Mouse (Mus musculus): Measurements from ENCODE around the gene Eva1a. TPM values are rescaled to one million over a fixed set of nuclear protein-coding genes. Genes with fewer than 3 reads are reported as not detected.

The Eva1a gene
- polyA plus RNA-seq, 1 experiment from 2014 or later: 0.79 TPM

DNA sequence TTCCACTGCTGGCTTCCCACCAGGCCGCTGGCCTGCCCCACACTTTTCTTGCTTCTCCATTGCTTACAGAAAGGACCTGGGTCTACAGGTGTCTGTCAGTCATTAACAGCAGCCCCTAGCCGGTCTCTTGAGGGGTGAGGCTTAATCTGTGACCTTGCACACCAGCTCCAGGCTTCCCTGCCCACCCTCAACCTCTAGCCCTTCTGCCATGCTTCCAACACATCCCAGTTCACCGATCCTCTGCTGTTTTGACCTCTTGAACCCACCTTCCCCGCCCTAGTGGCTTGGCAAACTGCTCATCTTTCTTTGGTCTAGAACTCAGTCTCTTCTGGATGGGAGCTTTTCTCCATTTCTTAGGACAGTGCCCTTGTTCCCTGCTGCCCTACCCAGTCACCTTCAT lies 2.8 kb downstream of the Eva1a start:
- Histone ChIP-seq H3K4me1 (peaks cover 19% of the 10 kb centered on the region), H3K9me3 (replicated peaks) (no peaks in the 10 kb centered on the region), H3K36me3 (no peaks in the 10 kb centered on the region), H3K4me3 (replicated peaks) (no peak overlapping the region), H3K4me2 (no peak overlapping the region; the same call in 1 of the 2 replicates), H3K27me3 (replicated peaks) (peaks cover 48% of the 10 kb centered on the region), H3K9ac (replicated peaks) (no peak overlapping the region), H3K27ac (replicated peaks) (no peak overlapping the region)
- ATAC-seq (ENCODE audit: low FRiP score): no peak
- WGBS: 56% methylated on average over 4 of the region's 4 CpGs

DNA sequence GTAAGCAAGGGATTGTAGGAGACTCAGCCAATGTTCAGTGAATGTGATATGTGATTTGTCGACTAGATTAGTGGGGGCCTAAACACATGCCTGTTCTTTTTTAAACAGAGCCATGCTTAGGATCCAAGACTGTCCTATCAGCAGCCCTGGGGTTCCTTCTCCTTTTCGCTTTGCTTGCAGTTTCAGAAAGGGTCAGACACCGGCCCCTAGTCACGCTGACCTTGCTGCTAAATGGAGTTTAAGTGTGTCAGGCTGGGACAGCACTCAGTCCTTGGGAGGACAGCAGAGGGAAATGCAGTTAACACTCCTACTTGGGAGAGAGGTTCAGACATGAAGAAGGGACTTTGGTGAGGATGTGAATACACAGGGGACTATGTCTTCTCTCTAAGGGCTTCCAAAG lies 3.7 kb downstream of the Eva1a start:
- ATAC-seq (ENCODE audit: low FRiP score): no peak
- H3K4me3 ChIP-seq (replicated peaks): no peak overlapping the region
- WGBS: 79% methylated on average over 4 of the region's 4 CpGs
- no peak overlapping the region for H3K27ac ChIP-seq (replicated peaks)
- no peak overlapping the region for H3K9ac ChIP-seq (replicated peaks)
- H3K27me3 ChIP-seq (replicated peaks): peaks cover 47% of the 10 kb centered on the region
- no peak overlapping the region for H3K4me2 ChIP-seq
- H3K9me3 ChIP-seq (replicated peaks): no peaks in the 10 kb centered on the region
- peaks cover 19% of the 10 kb centered on the region for H3K4me1 ChIP-seq
- no peaks in the 10 kb centered on the region for H3K36me3 ChIP-seq

DNA sequence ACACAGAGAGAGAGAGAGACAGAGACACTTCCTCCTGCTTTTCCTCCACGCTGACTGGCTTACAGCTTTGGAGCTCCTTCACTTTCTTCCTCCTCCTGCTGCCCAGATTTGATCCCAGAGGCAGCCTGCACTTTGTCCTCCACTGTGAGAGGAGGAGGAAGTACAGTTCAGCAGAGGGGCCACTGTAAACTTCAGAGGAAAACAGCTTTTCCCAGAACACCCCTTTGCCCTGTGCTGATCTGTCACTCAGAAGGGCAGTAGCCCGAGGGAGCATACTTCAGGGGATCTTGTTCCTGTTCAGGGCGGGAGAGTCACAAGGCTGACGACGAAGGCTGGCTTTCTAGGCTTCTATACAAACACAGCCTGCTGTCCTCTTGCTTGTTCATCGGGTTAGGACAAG lies 7.1 kb downstream of the Eva1a start:
- WGBS: 69% methylated on average over 6 of the region's 6 CpGs
- ATAC-seq (ENCODE audit: low FRiP score): no peak
- no peak overlapping the region for H3K4me2 ChIP-seq
- peaks cover under 1% of the 10 kb centered on the region; the same call in 1 of the 2 replicates for H3K4me1 ChIP-seq
- H3K36me3 ChIP-seq: no peaks in the 10 kb centered on the region
- no peaks in the 10 kb centered on the region for H3K9me3 ChIP-seq (replicated peaks)
- no peak overlapping the region for H3K9ac ChIP-seq (replicated peaks)
- H3K27ac ChIP-seq (replicated peaks): no peak overlapping the region
- H3K4me3 ChIP-seq (replicated peaks): no peak overlapping the region
- H3K27me3 ChIP-seq (replicated peaks): peaks cover 13% of the 10 kb centered on the region

DNA sequence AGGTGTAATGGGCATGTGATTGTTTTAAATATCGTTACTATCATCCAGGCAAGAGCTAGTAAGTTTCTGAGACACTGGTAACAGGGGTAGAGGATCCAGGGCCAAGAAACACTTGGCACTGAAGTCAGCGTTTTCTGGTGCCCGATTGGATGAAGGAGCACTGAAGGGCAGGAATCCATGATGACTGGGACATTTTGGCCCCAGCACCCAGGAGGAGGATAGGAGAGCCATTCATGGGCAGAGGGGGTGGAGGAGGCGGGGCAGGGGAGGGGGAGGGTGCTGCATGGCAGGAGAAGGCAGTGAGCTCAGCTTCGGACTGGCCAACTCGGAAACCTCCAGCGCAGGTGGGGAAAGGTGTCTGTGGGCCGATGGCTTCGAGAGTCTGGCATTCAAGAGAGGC lies 9.4 kb downstream of the Eva1a start:
- 77% methylated on average over 9 of the region's 9 CpGs for WGBS
- no peak for ATAC-seq (ENCODE audit: low FRiP score)
- no peak overlapping the region for H3K4me3 ChIP-seq (replicated peaks)

DNA sequence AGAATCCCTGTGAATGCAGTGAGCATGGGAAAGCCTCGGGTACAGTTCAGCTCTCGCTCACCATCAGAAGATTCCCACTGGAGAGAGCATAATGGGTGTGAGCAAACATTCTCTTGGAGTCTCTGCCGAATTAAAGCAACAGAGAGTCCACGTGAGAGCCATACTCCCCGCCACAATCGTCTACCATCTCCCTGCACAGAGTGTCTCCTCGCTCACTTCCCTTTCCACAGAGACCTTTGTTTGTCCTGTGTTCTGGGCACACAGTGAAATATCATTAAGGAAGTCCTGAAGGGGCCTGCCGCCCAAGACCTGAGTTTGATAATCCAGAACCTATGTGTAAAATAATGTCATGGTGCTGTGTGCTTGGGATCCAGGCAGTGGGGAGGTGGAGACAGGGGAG lies 10.7 kb downstream of the Eva1a start:
- ATAC-seq (ENCODE audit: low FRiP score): no peak
- Histone ChIP-seq H3K4me1 (no peaks in the 10 kb centered on the region), H3K27me3 (replicated peaks) (no peaks in the 10 kb centered on the region), H3K9me3 (replicated peaks) (no peaks in the 10 kb centered on the region), H3K27ac (replicated peaks) (no peak overlapping the region), H3K4me3 (replicated peaks) (no peak overlapping the region), H3K9ac (replicated peaks) (no peak overlapping the region), H3K4me2 (no peak overlapping the region), H3K36me3 (no peaks in the 10 kb centered on the region)
- WGBS: 83% methylated on average over 8 of the region's 8 CpGs

More for the DNA sequence above, 9.4 kb downstream of the Eva1a start:
- Histone ChIP-seq H3K36me3 (no peaks in the 10 kb centered on the region), H3K4me1 (no peaks in the 10 kb centered on the region), H3K27me3 (replicated peaks) (no peaks in the 10 kb centered on the region), H3K4me2 (no peak overlapping the region), H3K9me3 (replicated peaks) (no peaks in the 10 kb centered on the region), H3K27ac (replicated peaks) (no peak overlapping the region), H3K9ac (replicated peaks) (no peak overlapping the region)

DNA sequence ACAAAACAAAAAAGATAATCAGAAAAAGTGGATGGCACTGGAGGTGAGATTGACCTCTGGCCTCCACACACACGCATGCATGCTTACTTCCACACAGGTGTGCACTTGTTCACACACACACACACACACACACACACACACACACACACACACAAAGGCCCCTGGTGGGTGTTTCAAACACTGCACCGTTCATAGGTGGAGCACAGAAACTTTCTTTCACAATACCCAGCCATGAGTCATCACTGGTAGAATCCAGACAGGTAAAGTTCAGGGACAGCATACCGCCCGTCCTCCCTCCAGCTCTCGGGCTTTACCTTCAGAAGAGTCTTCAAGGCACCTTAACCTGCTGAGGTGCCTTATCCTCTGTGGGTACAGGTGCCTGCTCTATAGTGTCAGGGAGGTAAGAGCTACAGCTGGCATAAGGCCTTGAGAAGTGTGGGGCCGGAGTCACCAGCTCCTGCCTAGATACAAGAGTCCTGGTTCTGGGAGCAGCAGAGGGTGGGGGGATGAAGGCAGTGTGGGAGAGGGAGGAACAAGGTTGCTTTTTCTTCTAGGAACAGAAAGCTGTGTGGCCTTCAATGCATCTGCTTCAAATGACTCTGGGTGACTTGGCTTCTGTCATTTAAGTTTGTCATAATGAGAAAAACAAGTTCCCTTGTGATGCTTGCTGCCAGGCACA lies 11.3 kb downstream of the Eva1a start:
- H3K36me3 ChIP-seq: no peaks in the 10 kb centered on the region
- no peak for ATAC-seq (ENCODE audit: low FRiP score)
- H3K27ac ChIP-seq (replicated peaks): no peak overlapping the region
- H3K4me3 ChIP-seq (replicated peaks): no peak overlapping the region
- H3K27me3 ChIP-seq (replicated peaks): no peaks in the 10 kb centered on the region
- H3K9me3 ChIP-seq (replicated peaks): no peaks in the 10 kb centered on the region
- H3K4me2 ChIP-seq: no peak overlapping the region
- no peak overlapping the region for H3K9ac ChIP-seq (replicated peaks)
- H3K4me1 ChIP-seq: no peaks in the 10 kb centered on the region
- WGBS: 88% methylated on average over 6 of the region's 6 CpGs

DNA sequence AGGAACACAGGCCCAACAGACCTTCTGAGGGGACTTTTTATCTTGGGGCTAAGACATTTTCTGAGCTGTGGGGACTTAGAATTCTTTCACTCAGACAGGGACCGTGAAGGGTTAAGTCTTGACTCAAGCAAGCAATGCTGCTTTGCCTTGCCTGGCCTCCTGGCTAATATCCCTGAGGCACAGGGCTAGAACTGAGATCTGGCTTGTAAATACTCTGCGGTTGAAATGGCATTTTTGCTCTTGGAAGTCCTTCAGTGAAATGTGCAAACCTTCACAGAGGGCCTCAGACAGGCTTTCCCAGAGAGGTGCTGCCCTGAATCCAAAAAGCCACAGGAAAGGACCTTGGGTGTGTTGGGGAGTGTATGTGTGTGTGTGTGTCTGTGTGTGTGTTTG lies 11.9 kb downstream of the Eva1a start:
- Histone ChIP-seq H3K27ac (replicated peaks) (no peak overlapping the region), H3K36me3 (no peaks in the 10 kb centered on the region), H3K9ac (replicated peaks) (no peak overlapping the region), H3K27me3 (replicated peaks) (no peaks in the 10 kb centered on the region), H3K4me2 (no peak overlapping the region), H3K4me1 (no peaks in the 10 kb centered on the region), H3K4me3 (replicated peaks) (no peak overlapping the region), H3K9me3 (replicated peaks) (no peaks in the 10 kb centered on the region)
- no peak for ATAC-seq (ENCODE audit: low FRiP score)
- 83% methylated on average over 2 of the region's 2 CpGs for WGBS

DNA sequence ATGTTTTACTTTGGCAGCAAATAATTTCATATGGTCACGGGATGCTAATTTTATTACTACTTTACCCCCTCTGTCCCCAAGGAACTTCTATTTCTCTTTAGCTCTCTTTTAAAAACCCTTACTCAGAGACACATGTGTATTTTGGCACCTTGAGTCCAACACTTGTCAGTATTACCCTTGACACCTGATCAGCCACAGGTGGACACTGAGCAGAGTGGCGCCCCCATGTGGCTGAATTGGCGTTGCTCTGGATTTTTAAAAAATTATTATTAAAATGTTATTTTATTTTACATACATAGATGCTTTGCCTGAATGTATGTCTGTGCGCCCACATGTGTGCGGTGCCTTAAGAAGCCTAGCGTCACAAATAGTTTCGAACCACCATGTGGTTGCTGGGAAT lies 14.0 kb downstream of the Eva1a start:
- Histone ChIP-seq H3K9me3 (replicated peaks) (no peaks in the 10 kb centered on the region), H3K27ac (replicated peaks) (no peak overlapping the region), H3K9ac (replicated peaks) (no peak overlapping the region), H3K4me2 (no peak overlapping the region), H3K36me3 (no peaks in the 10 kb centered on the region), H3K4me1 (0 out of 2 replicates have a peak, but pooled peaks cover 2% of the 10 kb centered on the region), H3K27me3 (replicated peaks) (no peaks in the 10 kb centered on the region), H3K4me3 (replicated peaks) (no peak overlapping the region)
- 82% methylated on average over 7 of the region's 7 CpGs for WGBS
- ATAC-seq (ENCODE audit: low FRiP score): no peak

DNA sequence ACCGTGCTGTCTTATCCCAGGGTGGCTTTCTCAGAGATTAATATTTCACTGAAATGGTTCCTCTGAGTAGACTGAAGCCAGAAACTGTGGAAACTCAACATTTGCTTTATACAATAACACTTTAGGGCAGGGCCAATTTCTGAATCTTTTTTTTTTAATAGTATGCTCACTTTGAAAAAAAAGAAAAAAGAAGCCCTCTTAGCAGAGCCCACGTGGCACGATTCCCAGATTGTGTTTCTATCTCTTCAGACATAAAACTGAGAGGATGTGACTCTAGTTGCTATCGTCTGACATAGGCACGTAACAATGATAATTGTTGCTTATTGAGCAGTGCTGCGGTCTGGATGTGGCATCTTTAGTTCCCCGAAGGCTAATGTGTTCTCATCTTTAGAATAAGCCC lies 19.1 kb downstream of the Eva1a start:
- no peaks in the 10 kb centered on the region for H3K27me3 ChIP-seq (replicated peaks)
- H3K36me3 ChIP-seq: no peaks in the 10 kb centered on the region
- H3K4me3 ChIP-seq (replicated peaks): no peak overlapping the region
- 0 out of 2 replicates have a peak, but pooled peaks cover 2% of the 10 kb centered on the region for H3K4me1 ChIP-seq
- H3K4me2 ChIP-seq: no peak overlapping the region
- ATAC-seq (ENCODE audit: low FRiP score): 0 out of 2 replicates have a peak, but pooled peaks have one; percentile 28
- no peak overlapping the region for H3K9ac ChIP-seq (replicated peaks)
- no peaks in the 10 kb centered on the region for H3K9me3 ChIP-seq (replicated peaks)
- WGBS: 53% methylated on average over 7 of the region's 7 CpGs
- no peak overlapping the region for H3K27ac ChIP-seq (replicated peaks)

DNA sequence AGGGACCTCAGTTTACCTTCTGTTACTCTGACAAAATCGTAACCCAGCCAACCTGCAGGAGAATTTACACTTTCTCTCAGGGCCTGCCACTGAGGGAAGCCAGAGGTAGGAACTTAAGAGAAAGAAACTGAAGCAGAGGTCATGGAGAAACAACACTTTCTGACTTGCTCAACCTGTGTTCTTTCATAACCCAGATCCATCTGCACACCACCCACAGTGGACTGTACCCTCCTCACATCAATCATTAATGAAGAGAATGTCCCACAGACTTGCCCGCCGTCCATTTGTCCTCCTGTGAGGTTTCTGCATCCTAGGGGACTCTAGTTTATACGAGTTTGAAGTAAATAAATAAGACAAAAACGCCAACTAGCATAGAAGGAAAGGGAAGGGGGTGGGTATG lies 24.4 kb downstream of the Eva1a start:
- no peak for ATAC-seq (ENCODE audit: low FRiP score)
- WGBS: 81% methylated on average over 5 of the region's 5 CpGs
- Histone ChIP-seq H3K27ac (replicated peaks) (no peak overlapping the region), H3K4me1 (no peaks in the 10 kb centered on the region), H3K9me3 (replicated peaks) (no peaks in the 10 kb centered on the region), H3K36me3 (no peaks in the 10 kb centered on the region), H3K4me3 (replicated peaks) (no peak overlapping the region), H3K9ac (replicated peaks) (no peak overlapping the region), H3K27me3 (replicated peaks) (no peaks in the 10 kb centered on the region), H3K4me2 (no peak overlapping the region)

DNA sequence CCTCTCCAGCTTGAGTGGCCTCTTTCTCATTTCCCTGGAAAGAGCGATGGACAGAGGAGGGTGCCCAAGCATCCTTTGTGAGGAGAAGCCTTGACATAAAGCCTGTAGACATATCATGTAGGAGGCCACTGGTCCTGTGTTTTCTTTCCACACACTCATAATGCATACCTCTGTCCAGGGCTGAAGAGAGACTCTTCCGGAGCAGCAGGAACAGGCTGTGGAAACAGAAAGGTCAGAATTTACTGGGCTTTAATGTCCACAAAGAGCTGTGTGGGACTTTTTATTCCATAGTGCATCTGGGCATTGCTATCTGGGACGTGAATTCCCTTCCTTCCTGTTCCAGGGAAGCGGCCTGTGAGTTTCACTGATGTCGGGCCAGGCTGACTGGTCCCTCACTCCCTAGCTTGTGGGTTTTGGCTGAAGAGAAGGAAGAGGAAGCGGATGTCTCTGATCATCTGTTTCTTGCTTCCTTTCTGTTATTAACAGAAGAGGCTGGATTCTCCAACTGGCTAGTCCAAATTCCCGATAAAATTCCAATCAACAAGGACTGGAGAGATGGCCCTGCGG lies 25.8 kb downstream of the Eva1a start:
- no peak for ATAC-seq (ENCODE audit: low FRiP score)
- no peak overlapping the region for H3K4me2 ChIP-seq
- H3K4me3 ChIP-seq (replicated peaks): no peak overlapping the region
- H3K9me3 ChIP-seq (replicated peaks): no peaks in the 10 kb centered on the region
- no peaks in the 10 kb centered on the region for H3K4me1 ChIP-seq
- no peaks in the 10 kb centered on the region; the same call in 1 of the 2 replicates for H3K27me3 ChIP-seq (replicated peaks)
- no peaks in the 10 kb centered on the region for H3K36me3 ChIP-seq
- H3K27ac ChIP-seq (replicated peaks): no peak overlapping the region
- H3K9ac ChIP-seq (replicated peaks): no peak overlapping the region
- WGBS: 92% methylated on average over 8 of the region's 8 CpGs

DNA sequence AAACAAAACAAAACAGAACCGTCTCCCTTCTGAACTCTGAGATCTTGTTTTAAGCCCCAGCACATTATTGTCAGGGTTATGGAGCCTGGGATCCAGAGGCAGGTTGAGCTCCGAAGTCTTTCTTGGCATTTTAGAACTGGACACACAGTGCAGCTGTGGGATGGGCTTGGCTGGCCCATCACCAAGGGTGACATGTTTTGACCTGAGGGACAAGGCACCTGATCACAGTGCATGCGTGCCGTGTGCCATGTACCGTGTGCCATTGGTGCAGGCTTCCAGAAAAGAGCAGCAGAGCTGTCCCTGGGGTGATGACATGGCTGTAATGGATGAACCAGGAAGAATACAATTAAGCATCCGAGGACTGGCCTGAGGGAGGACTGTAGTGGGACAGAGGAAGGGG lies 29.6 kb downstream of the Eva1a start:
- no peak overlapping the region for H3K27ac ChIP-seq (replicated peaks)
- no peaks in the 10 kb centered on the region for H3K36me3 ChIP-seq
- H3K4me3 ChIP-seq (replicated peaks): no peak overlapping the region
- ATAC-seq (ENCODE audit: low FRiP score): no peak
- H3K9me3 ChIP-seq (replicated peaks): no peaks in the 10 kb centered on the region
- no peaks in the 10 kb centered on the region for H3K4me1 ChIP-seq
- no peaks in the 10 kb centered on the region; the same call in 1 of the 2 replicates for H3K27me3 ChIP-seq (replicated peaks)
- 84% methylated on average over 6 of the region's 6 CpGs for WGBS
- no peak overlapping the region for H3K9ac ChIP-seq (replicated peaks)
- no peak overlapping the region for H3K4me2 ChIP-seq

Data from neural tube, embryonic 15.5 days (tissue).